Mouse (Mus musculus) embryonic facial prominence, embryonic 14.5 days (tissue): ENCODE measurements around the gene Gm15448. TPM values are rescaled to one million over a fixed set of nuclear protein-coding genes. Genes with fewer than 3 reads are reported as not detected.

Experiments
- polyA plus RNA-seq: library from polyadenylated mRNA; unstranded; fragments of >200 nt; fragmentation: Nextera tagmentation; extraction: Ambion mirVana; gene quantifications from 2 replicates; pipeline ENCODE4 v1.2.1, GENCODE M21; 2014

Gm15448 gene
- polyA plus RNA-seq, 1 experiment from 2014 or later = not detected

Other genes starting within 250 kb of the Gm15448 start
- 0.22 and 0.49 TPM in 2 replicates for gene Oscar, start 209.5 kb downstream of the Gm15448 start, polyA plus RNA-seq
- gene Ndufa3, start 208.3 kb downstream of the Gm15448 start, polyA plus RNA-seq = 497 and 552 TPM in 2 replicates
- gene Tfpt, start 195.8 kb downstream of the Gm15448 start, polyA plus RNA-seq = 19.1 and 20.5 TPM in 2 replicates
- gene Prpf31, start 195.7 kb downstream of the Gm15448 start, polyA plus RNA-seq = 74.0 and 88.2 TPM in 2 replicates
- gene Cnot3, start 180.4 kb downstream of the Gm15448 start, polyA plus RNA-seq = 50.7 and 51.0 TPM in 2 replicates
- gene Leng1, start 159.8 kb downstream of the Gm15448 start, polyA plus RNA-seq = 13.1 and 13.4 TPM in 2 replicates
- 6.1 and 7.6 TPM in 2 replicates for gene Tmc4, start 148.1 kb downstream of the Gm15448 start, polyA plus RNA-seq
- gene Tsen34, start 132.8 kb downstream of the Gm15448 start, polyA plus RNA-seq = 244 and 268 TPM in 2 replicates
- 44.5 and 45.6 TPM in 2 replicates for gene Mboat7, start 132.2 kb downstream of the Gm15448 start, polyA plus RNA-seq
- gene Rps9, start 121.7 kb downstream of the Gm15448 start, polyA plus RNA-seq = 1,544 and 1,554 TPM in 2 replicates
- 0.92 and 0.97 TPM in 2 replicates for gene Pirb, start 105.3 kb downstream of the Gm15448 start, polyA plus RNA-seq
- gene Pira2, start 19.4 kb upstream of the Gm15448 start, polyA plus RNA-seq = 0.22 and 0.58 TPM in 2 replicates
- gene Gm14548, start 72.4 kb upstream of the Gm15448 start, polyA plus RNA-seq = 0.13 and 0.14 TPM in 2 replicates
- 0.11 and 0.13 TPM in 2 replicates for gene Lilra6, start 89.8 kb upstream of the Gm15448 start, polyA plus RNA-seq
- 0.63 and 0.79 TPM in 2 replicates for gene Lair1, start 237.5 kb upstream of the Gm15448 start, polyA plus RNA-seq